Mouse (Mus musculus): ENCODE results near the gene Fer.

Gene Fer

DNA sequence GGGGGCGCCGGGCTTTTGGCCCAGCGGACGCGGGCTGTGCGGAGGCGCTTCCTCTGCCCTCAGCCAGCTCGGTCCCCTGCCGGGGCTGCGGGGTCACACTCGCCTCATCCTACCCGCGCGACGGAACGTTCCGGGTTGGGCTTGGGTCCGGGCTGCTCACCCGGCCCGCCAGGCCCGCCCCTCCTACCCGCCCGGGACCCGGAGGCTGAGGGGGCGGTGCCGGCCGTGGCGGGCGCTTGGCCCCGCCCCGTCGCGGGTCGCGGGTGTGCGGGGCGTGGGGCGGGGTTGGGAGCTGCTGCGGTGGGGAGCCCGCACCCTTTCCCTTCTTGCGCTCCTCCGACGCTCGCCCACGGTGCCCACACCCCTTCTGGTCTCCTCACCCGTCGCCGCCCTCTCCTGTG lies 1.3 kb downstream of the Fer start:
- DNase-seq (ENCODE audit: extremely low spot score, low spot score): no peak

DNA sequence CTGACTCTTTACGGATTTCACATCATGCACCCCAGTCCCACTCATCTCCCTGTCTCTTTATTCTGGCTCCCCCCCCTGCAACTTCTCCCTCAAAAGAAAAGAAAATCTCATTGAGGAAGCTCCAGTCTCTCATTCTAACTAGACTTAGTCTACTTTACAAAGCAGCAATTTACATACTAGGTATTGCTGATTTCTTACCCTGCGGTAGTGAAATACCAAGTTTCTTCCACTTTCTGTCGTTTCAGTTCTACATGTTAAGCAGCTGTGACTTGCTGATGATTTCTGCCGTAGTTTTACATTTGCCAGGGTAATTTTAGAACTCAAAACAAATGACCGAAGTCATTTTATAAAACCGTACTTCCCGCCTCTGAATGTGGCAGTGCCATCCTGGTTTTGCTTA lies 8.9 kb downstream of the Fer start:
- no peak for DNase-seq (ENCODE audit: extremely low spot score, low spot score)

DNA sequence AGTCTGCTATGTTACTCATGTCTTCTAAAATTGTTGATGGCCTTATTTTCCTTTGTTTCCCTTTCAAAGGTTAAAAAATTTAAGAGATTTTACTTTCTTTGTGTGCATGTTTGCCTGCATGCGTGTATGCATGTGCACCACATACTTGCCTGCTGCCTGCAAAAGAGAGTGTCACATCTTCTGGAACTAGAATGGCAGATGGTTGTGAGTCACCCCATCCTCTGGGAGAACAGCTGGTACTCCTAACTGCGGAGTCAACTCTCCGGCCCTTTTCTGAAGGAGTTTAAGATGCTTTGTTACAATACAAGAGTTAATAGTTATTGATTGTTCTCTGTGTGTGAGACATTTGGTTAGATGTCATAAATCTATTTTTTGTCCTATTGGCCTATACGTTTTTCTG lies 16.0 kb downstream of the Fer start:
- no peak for DNase-seq (ENCODE audit: extremely low spot score, low spot score)

DNA sequence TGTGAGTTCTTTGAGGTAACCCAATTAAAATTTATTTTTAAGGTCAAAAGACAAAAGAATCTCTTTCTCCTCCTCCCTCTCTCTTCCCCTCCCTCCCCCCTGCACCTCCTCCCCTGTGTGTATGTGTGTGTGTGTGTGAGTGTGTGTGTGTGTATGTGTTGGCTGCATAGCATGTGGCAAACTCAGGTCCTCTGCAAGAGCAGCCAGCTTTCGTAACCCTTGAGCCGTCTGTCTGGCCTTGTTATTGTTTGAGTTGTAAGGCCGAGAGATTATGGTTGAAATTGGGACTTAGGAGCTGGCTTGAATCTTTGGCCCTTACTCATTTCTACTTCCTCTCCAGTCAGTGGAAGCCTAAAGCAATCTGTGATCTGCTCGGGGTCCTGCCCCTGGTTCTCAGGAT lies 17.1 kb downstream of the Fer start:
- DNase-seq (ENCODE audit: extremely low spot score, low spot score): no peak

DNA sequence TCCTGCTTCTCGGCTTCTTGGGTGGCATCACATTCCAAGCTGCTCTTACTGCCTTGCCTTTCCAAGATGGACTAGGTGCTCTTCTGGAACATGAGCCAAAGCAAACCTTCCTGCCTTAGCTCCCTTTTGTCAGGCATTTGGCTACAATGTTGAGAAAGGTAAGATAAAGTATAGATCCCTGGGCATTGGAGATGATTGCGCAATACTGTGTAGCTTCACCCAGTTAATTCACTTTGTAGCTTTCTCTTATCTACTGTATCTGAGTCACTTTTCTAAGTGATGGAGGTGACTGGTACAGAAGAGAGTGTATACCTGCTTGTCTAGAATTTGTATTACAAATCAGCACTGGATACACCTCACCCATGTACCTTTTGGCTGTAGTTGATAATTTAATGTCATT lies 24.1 kb downstream of the Fer start:
- DNase-seq (ENCODE audit: extremely low spot score, low spot score): no peak

DNA sequence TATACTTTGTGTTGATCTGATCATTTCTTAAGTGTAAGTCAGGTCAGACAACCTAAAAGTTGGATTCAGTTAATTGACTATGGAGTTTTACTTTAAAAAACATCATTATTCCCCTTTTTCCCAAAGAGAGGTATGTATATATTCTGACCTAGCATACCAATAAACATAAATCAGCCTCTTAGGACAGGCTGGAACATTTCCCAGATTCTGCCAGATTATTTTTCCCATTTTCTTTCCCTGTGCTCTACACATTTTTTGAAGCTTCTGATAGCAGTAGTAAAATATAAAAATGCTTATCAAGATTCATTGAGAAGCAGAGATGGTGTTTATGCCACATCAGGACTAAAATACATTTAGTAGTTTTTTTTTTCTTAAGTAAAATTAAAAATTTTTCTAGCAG lies 27.7 kb downstream of the Fer start:
- no peak for DNase-seq (ENCODE audit: extremely low spot score, low spot score)

DNA sequence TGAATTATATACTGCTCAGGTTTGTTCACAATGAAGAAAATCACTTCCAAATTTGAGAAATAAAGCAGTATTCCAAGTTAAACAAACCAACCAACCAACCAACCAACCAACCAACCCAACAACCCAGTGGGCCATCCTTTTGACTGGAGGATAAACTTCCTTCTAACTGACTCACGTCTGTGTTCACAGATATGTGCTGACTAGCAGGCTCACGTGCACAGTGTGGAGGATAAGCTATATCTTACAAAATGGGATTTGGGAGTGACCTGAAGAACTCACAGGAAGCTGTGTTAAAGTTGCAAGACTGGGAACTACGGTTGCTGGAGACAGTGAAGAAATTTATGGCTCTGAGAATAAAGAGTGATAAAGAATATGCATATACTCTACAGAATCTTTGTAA lies 33.0 kb downstream of the Fer start:
- no peak for DNase-seq (ENCODE audit: extremely low spot score, low spot score)

DNA sequence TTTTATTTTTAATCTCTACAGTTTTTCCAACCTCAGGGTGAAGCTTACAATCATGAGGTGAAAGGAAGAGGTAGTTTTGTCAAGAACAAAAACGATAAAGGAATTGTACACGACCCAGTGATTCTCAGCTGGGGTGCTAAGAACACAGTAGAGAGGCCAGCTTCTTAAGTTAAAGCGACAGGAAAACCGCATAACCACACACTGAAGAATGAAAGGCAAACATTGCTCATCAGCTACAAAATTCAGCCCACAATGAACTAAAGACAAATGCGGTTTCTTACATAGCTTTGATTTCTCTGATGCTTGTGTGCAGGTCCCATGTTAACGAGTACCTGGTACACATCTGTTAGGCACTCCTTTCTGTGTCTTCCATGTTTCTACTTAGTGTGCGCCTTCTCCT lies 34.2 kb downstream of the Fer start:
- DNase-seq (ENCODE audit: extremely low spot score, low spot score): no peak

DNA sequence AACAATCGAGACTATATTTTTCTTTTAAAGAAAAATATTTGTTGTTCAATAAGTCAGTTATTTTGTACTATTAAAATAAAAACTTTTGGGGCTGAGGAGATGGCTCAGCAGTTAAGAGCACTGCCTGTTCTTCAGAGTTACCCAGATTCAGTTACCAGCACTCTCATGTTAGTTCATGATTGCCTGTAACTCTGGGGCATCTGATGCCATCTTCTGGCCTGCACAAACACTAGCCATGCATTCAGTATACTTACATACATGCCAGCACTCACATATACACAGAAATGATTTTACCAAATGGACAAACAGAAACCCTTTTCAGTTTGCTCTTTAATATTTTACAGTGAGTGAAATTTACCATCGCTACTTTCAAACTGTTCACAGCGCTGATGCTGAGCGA lies 46.4 kb downstream of the Fer start:
- no peak for DNase-seq (ENCODE audit: extremely low spot score, low spot score)

DNA sequence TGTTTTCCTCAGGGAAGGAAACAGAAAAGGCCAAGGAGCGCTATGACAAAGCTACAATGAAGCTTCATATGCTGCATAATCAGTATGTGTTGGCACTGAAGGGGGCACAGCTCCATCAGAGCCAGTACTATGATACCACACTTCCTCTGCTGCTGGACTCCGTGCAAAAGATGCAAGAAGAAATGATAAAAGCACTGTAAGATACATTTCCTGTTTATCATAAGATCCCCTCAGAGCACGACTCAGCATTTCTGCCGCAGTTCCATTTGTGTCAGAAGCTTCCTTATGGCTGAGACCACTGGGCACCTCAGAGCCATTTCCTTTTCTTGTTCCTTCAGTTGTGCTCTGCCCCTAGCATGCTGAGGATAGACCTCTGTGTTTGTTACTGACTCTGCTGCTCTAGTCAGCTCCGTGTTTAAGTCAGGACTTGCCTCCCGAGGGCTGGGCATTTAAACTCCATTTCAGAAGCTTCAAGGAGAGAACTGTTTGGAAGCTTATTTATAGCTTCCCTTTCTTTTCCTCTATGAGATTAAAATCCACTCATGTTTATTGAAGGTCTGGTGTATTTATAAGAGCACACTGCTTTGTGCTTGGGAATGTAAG lies 58.8 kb downstream of the Fer start:
- no peak for DNase-seq (ENCODE audit: extremely low spot score, low spot score)

DNA sequence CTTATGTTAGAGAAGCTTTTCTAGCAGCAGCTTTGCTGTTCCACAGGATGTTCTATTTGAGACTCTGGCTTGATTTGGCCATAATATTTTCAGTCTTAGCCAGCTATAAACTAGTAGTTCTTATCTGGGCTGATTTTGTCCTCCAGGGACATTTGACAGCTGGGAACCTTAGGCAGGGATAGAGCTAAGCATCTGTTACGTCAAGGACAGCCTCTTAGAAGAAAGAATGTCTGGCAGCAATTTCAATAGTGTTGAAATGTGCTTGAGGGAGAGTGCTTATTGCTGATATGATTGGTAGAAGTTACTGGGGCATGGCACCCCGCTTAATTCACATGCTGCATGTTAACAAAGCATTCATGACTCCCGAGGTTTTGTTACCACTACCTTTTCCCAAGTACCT lies 62.7 kb downstream of the Fer start:
- DNase-seq (ENCODE audit: extremely low spot score, low spot score): no peak

DNA sequence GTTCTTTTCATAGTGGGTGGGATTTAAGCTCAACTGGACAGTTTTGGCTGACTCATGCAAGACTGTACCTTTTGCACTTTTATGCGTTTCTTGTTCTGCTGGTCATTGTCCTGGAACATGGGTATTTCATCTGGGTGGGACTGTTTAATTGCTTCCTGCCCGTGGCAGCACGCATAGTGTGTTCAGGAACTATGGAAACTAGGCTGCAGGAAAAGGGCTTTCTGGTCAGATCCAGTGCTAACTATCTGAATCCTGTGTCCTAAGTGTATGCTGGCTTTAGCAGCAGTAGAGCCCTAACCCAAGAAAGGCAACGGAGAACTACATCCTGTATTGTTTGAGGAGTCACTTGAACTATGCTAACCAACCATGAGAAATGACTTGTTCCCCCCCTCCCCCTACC lies 67.8 kb downstream of the Fer start:
- DNase-seq (ENCODE audit: extremely low spot score, low spot score): no peak

DNA sequence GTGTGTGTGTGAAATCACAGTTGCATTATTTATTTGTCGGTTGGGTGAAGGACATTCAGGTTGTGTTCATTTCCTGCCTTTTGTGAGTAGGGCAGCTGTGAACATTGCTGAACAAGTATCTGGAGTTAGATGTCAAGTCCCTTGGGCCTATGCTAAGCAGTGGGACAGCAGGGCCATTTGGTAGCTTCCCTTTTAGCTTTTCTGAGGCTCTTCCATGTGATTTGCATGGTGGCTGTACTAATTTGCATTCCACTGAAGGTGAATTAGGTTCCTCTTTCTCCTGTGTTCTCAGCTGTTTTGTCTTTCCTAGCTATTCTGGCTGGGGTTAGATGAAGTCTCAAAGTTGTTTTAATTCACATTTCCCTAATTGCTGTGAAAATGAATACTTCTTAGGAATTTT lies 68.7 kb downstream of the Fer start:
- no peak for DNase-seq (ENCODE audit: extremely low spot score, low spot score)

DNA sequence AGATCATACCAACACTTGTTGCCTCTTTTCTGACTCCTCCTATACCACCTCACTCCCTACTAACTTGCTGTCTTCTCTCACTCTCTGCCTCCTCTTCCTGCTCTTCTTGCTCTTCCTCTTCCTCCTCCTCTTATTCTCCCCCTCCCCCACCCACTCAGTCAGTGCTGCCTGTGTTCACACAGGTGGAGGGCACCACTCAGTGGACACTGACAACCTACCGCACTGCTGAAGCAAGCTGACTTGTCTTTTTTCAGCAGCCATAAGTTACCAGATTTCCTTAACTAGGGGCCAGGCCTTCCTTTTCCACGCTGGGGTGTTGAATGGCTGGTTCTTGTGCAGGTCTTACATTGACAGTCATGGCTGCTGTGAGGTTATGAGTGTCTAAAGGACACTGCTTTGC lies 72.5 kb downstream of the Fer start:
- DNase-seq (ENCODE audit: extremely low spot score, low spot score): no peak

DNA sequence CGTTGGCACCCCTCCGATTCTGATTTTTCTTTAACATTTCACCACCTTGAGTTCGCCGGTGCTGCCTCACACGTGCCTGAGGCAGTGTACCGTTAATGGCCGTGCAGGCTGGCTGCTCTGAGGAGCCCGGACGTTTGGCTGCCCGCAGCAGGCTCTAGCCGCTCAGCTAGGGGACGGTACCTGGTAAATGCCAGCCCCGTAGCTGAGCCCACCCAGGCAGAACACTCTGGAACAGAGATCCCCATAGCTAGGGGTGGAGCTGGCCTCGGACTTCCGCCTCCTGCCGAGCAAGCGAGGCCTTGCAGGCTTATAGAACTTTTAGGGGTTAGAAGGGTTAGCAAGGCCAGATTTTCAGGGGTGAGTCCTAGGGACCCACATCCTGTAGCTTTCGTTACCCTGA lies 75.0 kb downstream of the Fer start:
- DNase-seq (ENCODE audit: extremely low spot score, low spot score): no peak

DNA sequence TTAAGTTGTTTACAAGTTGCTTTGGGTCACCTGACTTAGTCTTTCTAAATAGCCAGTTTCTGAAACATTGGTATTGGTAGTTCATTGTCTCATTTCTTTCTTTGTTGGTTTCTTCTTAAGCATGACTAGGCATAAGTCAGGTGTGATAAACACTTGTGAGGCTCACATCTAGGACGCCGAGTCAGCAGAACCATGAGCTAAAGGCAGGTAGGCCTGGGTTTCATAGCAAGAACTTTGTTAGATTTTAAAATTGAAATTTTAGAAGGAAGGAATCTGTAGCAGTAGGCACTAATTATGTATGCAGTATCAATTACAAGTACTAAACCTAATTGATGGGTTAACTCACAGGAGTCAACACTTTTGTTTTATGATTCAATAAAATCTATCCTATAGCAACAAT lies 83.9 kb downstream of the Fer start:
- DNase-seq (ENCODE audit: extremely low spot score, low spot score): no peak

DNA sequence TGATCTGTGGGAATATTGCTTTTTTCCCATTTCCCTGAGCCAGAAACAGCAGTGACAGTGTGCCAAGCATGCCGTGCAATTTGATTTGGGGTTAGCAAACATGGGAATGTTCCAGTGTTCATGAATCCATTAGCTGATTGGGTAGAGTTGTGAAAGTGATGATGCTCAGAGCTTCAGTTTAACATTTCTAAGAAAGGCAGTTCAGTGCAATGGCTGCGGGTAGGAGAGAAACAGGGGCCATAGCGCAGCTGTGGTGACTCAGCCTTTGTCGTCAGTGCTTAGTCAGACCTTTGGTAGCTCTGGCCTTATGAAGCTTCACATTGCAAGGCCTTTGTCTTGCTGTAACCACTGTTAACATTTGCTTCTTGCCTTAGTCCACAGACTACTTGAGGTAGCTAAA lies 85.9 kb downstream of the Fer start:
- DNase-seq (ENCODE audit: extremely low spot score, low spot score): no peak

DNA sequence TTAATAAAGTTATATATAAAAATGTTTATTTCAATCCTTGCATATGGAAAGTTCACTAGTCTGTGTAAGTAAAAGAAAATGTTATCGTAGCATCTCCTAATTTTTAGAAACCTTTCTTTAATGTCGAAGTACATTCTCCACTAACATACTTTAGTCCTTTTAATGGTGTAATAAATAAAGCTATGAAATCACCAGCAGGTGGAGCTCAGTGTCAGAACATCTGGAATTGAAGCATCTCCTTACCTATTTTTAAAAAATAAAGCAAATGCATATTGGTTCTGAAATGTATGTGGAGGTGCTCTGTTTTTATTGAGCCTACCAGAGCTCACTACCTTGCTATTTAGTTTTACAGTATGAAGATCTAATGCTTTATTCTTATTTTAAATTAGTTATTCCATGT lies 88.6 kb downstream of the Fer start:
- no peak for DNase-seq (ENCODE audit: extremely low spot score, low spot score)

DNA sequence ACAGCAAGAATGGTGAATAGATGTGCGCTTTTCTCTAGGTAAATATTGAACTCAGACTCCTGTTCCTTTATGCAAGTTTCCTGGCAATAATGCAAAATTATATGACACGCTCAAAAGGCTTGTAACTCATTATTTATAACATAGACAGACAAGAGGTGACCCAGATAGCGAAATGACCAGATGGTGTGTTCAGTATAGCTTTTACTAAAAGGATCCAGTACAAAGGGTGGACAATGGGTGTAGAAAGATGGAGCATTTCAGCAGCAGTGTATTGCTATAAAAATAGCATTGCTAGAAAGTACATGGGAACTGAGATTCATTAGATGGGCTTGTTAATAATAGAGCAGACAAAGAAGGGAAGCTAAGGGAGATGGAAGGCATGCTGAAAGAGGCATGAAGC lies 104.2 kb downstream of the Fer start:
- no peak for DNase-seq (ENCODE audit: extremely low spot score, low spot score)

DNA sequence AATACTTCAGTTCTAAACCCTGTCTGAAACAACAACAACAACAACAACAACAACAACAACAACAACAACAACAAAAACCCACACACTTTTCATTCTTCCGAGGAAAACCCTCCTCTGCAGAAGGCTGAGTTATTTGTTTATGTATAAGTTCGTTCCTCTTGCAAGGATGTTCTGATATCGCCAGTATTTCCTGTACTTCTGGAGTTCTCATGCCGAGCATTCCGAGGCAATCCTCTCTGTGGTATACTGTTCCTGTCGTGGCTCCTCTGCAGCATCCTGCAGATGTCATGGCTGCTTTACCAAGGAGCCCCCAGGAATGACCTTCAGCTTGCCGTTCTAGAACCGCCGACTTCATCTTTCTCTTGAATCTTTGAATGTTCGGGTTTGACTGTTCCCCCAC lies 106.6 kb downstream of the Fer start:
- DNase-seq (ENCODE audit: extremely low spot score, low spot score): no peak

DNA sequence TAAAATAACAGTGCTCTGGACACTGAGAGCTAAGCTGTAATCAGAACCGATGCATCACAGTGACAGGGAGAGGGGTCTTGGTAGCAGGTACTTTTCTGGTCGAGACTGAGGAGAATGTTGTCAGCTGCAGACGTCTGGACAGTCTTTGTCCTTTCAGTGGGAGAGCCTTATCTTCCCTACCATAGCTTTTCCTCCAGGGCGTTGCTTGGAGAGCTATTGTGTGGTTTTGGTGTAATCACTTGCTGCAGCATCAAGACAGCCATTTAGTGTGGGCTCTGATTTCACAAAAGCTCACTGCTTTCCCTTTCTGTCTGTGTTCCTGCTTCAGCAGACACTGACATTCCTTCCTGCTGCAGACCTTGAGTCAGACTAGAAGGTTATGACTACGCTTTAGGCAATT lies 107.4 kb downstream of the Fer start:
- no peak for DNase-seq (ENCODE audit: extremely low spot score, low spot score)

DNA sequence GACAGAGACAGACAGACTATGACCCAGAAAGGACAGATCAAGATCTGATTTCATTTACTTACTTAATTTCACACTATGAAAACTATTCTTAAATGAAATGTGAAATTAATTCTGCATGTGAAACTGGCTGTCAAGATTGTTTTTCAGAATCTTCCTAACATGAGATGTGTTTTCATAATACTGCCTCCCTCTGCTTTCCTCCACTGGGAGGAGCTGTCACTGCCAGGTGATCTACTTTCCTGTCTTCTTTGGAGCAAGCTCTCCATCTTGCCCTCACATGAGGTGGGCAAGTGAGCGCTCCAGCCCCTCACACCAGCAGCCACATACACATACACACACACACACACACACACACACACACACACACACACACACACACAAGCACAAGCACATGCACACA lies 108.1 kb downstream of the Fer start:
- DNase-seq (ENCODE audit: extremely low spot score, low spot score): no peak

DNA sequence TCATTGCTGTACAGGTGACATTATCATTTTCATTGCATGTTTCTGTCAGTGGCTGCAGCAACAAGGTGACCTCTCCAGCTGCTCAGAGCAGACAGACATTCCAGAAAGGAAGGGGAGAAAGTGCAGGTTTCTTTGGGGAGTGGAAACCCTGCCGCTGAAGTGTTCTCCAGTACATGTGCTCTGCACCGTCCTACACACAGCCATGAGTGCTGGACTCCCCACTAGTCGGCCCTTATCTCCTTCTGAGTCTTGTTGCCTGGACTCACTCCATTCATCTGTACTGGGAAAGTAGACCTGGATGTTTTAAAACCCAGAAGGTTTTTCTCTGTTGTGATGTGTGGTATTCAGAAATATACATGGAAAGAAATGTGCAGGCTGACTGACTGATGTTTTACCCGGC lies 109.3 kb downstream of the Fer start:
- DNase-seq (ENCODE audit: extremely low spot score, low spot score): no peak

DNA sequence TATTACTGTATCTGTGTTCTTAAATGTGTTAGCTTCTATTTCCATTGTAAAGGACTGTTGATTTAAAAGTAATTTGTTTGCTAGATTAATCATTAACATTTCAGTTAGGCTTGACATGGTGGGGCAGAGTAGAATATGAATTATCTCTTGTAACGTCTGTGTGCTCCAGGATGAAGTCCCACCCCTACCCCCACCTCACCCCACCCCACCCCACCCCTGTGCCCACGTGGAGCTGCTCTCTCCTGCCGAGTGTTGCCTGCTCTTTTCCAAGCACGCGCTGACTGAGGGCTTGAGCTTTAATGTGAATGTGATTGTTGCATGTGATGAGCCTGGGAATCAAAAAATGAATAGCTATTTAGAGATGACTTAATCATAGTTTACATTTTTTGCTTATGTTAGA lies 110.9 kb downstream of the Fer start:
- no peak for DNase-seq (ENCODE audit: extremely low spot score, low spot score)

Data from neural tube, embryonic 10.5 days (tissue).